Mouse (Mus musculus): ENCODE measurements around the gene Cpt1a. TPM values are rescaled to one million over a fixed set of nuclear protein-coding genes. Genes with fewer than 3 reads are reported as not detected.

The Cpt1a gene
- polyA plus RNA-seq, 1 experiment from 2014 or later = 22.4 TPM

DNA sequence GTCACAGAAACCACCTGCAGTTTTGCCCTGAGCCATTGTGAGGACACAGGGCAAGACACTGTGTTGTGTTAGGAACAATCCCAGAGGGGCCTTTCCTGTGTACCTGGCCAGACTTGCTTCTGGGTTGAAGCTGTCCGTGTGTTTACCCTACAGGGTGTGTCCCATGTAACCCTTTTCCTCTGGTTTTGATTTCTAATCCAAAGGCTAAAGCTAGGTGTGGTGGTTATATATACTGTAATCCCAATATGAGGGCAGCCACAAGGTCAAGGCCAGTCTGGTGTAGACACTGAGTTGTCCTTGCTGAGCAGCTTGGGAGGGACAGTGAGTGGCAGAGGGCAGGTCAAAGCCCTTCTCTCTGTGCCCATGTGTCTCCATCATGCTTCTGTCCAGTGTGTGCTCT lies 13.8 kb downstream of the Cpt1a start:
- DNase-seq (ENCODE audit: low spot score) = no peak
- no peaks in the 10 kb centered on the region for H3K27me3 ChIP-seq (ENCODE audit: control insufficient read depth, insufficient read depth, low read length)
- no peak overlapping the region for H3K4me2 ChIP-seq (replicated peaks)
- no peak overlapping the region for H3K9ac ChIP-seq
- no peak for ATAC-seq (ENCODE audit: low FRiP score)
- H3K36me3 ChIP-seq (replicated peaks; ENCODE audit: control insufficient read depth, insufficient read depth) = no peaks in the 10 kb centered on the region
- 78% methylated on average over 1 of the region's 1 CpGs for WGBS
- H3K9me3 ChIP-seq (ENCODE audit: control insufficient read depth, low read length) = no peaks in the 10 kb centered on the region
- H3K4me3 ChIP-seq (replicated peaks; ENCODE audit: low read length) = no peak overlapping the region
- peaks cover 17% of the 10 kb centered on the region for H3K4me1 ChIP-seq (replicated peaks; ENCODE audit: control insufficient read depth, insufficient read depth, low read length)
- H3K27ac ChIP-seq = no peak overlapping the region

GRCm38 (mm10) chr19:3336485-3337255 lies 14.5 kb downstream of the Cpt1a start:
- 55% methylated on average over 8 of the region's 8 CpGs for WGBS
- no peak overlapping the region for H3K4me2 ChIP-seq (replicated peaks)
- no peak for ATAC-seq (ENCODE audit: low FRiP score)

DNA sequence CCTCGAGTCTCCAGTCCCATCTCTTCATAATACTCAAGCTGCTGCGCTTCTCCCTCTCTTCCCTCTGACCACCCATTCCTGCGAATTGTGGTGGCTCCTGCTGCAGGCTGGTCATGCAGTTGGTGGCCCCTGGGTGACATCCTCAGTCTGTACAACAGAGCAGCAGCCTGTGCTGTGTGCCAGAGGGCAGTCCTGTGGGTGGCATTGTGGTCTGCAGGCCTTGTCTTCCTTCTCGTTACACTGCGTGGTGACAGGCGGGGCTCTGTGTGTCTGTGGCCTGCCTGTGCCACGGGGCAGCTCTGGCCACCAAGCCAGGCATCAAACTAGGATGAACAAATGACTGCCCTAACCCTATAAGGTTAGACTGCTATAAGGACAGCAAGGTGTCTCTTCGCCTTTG lies 17.1 kb downstream of the Cpt1a start:
- WGBS = 88% methylated on average over 7 of the region's 8 CpGs

More at GRCm38 (mm10) chr19:3336485-3337255, 14.5 kb downstream of the Cpt1a start:
- Histone ChIP-seq H3K9me3 (ENCODE audit: control insufficient read depth, low read length) (no peaks in the 10 kb centered on the region), H3K4me1 (replicated peaks; ENCODE audit: control insufficient read depth, insufficient read depth, low read length) (peaks cover 17% of the 10 kb centered on the region), H3K9ac (no peak overlapping the region), H3K36me3 (replicated peaks; ENCODE audit: control insufficient read depth, insufficient read depth) (no peaks in the 10 kb centered on the region), H3K27ac (no peak overlapping the region), H3K4me3 (replicated peaks; ENCODE audit: low read length) (no peak overlapping the region), H3K27me3 (ENCODE audit: control insufficient read depth, insufficient read depth, low read length) (no peaks in the 10 kb centered on the region)
- DNase-seq (ENCODE audit: low spot score) = no peak

DNA sequence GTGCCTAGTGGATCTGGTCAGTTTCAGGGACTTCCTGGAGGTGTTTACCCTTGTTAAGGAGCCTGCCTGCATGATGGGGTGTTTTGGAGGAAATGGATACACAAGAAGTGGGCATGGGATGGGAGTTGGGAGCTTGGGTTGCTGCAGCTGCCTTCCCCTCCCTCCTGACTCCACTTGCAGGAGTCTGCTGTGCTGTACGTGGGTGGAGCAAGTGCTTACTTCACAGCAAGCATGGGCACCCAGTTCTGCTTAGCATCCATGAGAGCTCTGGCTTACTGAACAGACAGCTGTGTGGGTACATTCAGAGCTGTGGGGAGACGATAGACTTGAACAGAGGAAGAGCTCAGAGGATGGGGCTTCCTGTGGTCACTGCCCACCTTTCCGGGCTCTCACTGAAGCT lies 18.9 kb downstream of the Cpt1a start:
- no peak overlapping the region for H3K4me3 ChIP-seq (replicated peaks; ENCODE audit: low read length)
- H3K9me3 ChIP-seq (ENCODE audit: control insufficient read depth, low read length) = no peaks in the 10 kb centered on the region
- no peak overlapping the region for H3K9ac ChIP-seq
- no peaks in the 10 kb centered on the region for H3K27me3 ChIP-seq (ENCODE audit: control insufficient read depth, insufficient read depth, low read length)
- H3K36me3 ChIP-seq (replicated peaks; ENCODE audit: control insufficient read depth, insufficient read depth) = no peaks in the 10 kb centered on the region
- no peak overlapping the region for H3K4me2 ChIP-seq (replicated peaks)
- H3K27ac ChIP-seq = no peak overlapping the region
- DNase-seq (ENCODE audit: low spot score) (no peak), ATAC-seq (ENCODE audit: low FRiP score) (no peak)
- 72% methylated on average over 3 of the region's 3 CpGs for WGBS
- no peaks in the 10 kb centered on the region for H3K4me1 ChIP-seq (replicated peaks; ENCODE audit: control insufficient read depth, insufficient read depth, low read length)

More for the DNA sequence above, 17.1 kb downstream of the Cpt1a start:
- no peak overlapping the region for H3K9ac ChIP-seq
- no peak for DNase-seq (ENCODE audit: low spot score)
- ATAC-seq (ENCODE audit: low FRiP score) = no peak
- no peak overlapping the region for H3K4me2 ChIP-seq (replicated peaks)
- H3K27me3 ChIP-seq (ENCODE audit: control insufficient read depth, insufficient read depth, low read length) = no peaks in the 10 kb centered on the region
- peaks cover 9% of the 10 kb centered on the region for H3K4me1 ChIP-seq (replicated peaks; ENCODE audit: control insufficient read depth, insufficient read depth, low read length)
- no peaks in the 10 kb centered on the region for H3K9me3 ChIP-seq (ENCODE audit: control insufficient read depth, low read length)
- no peak overlapping the region for H3K4me3 ChIP-seq (replicated peaks; ENCODE audit: low read length)
- no peaks in the 10 kb centered on the region for H3K36me3 ChIP-seq (replicated peaks; ENCODE audit: control insufficient read depth, insufficient read depth)
- H3K27ac ChIP-seq = no peak overlapping the region

DNA sequence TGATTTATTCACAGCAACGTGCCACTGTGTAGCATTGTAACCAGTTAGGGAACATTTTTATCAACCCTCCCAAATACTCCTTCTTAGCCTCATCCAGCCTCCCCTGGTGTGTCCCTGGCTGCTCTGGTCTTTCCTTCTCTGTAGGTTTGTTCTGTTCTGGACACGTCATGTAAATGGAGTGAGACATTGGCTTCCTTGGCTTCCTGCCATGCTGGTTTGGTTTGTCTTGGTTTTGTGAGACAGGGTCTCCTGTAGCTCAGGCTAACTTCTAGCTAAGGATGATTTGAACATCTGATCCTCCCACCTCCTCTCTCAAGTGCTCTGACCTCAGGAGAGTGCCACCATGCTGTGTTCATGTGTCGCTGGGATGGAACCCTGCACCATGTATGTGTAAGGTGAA lies 21.8 kb downstream of the Cpt1a start:
- Histone ChIP-seq H3K27ac (no peak overlapping the region), H3K9ac (no peak overlapping the region), H3K4me2 (replicated peaks) (no peak overlapping the region), H3K9me3 (ENCODE audit: control insufficient read depth, low read length) (no peaks in the 10 kb centered on the region), H3K4me1 (replicated peaks; ENCODE audit: control insufficient read depth, insufficient read depth, low read length) (no peaks in the 10 kb centered on the region), H3K36me3 (replicated peaks; ENCODE audit: control insufficient read depth, insufficient read depth) (no peaks in the 10 kb centered on the region), H3K27me3 (ENCODE audit: control insufficient read depth, insufficient read depth, low read length) (no peaks in the 10 kb centered on the region), H3K4me3 (replicated peaks; ENCODE audit: low read length) (no peak overlapping the region)
- WGBS = 75% methylated on average over 3 of the region's 3 CpGs
- no peak for DNase-seq (ENCODE audit: low spot score)
- ATAC-seq (ENCODE audit: low FRiP score) = no peak

DNA sequence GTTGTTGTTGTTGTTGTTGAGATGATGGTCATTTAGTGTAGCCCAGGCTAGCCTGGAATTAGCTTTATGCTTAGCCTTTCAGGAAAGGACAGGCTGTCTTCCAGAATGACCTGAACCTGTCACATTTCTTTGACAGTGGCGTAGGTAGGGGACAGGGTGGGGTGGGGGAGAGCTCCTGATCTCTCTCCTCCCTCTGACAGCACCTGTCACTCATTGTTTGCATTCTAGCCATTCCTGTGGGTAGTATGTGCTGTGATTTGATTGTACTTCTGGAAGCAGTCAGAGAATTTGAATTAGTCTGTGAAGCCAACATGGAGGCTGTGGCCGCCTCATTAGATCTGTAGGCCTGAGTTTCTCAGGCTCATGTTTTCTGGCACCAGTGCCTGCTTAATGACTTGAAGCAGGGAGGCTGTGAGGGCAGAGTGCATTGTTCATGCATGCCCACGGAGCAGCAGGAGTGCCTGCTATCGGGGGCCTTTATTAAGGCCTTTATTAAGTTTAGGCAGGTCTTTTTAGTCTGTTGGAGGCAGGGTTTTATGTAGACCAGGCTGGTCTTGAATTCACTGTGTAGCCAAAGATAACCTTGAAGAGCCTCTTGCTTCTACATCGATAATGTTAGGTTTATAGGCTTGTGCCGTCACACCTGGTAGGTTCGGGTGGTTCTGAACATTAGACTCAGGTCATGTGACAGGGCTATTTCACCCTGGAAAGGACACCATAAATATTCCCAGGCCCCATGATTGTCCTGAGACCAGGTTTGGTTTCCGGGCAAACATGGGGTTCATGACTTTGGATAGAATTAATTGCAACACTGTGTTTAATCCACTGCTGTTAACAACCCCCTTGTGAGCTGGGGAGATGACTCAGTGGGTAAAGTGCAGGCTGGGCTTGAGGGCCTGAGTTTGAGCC lies 22.8 kb downstream of the Cpt1a start:
- 76% methylated on average over 8 of the region's 8 CpGs for WGBS
- Histone ChIP-seq H3K4me2 (replicated peaks) (no peak overlapping the region), H3K36me3 (replicated peaks; ENCODE audit: control insufficient read depth, insufficient read depth) (no peaks in the 10 kb centered on the region), H3K27ac (no peak overlapping the region; the same call in 1 of the 2 replicates), H3K4me3 (replicated peaks; ENCODE audit: low read length) (no peak overlapping the region), H3K4me1 (replicated peaks; ENCODE audit: control insufficient read depth, insufficient read depth, low read length) (no peaks in the 10 kb centered on the region), H3K27me3 (ENCODE audit: control insufficient read depth, insufficient read depth, low read length) (no peaks in the 10 kb centered on the region), H3K9me3 (ENCODE audit: control insufficient read depth, low read length) (no peaks in the 10 kb centered on the region), H3K9ac (no peak overlapping the region)
- no peak for DNase-seq (ENCODE audit: low spot score)
- ATAC-seq (ENCODE audit: low FRiP score) = no peak

DNA sequence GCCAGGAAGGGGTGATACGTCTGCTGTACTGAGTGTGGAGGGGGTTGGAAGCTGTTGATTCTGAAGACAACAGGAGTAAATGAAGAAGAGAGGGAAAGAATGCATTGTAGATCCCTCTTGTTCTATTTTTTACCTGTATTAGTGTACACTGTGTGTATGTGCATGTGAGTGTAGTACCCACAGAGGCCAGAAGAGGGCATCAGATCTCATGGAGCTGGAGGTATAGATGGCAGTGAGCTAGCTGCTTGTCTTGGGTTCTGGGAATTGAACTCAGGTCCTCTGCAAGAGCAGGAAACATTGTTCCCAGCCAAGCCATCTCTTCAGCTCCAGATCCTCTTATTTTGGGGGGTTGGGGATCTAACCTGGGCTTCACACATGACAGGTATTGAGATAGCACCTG lies 25.6 kb downstream of the Cpt1a start:
- H3K4me3 ChIP-seq (replicated peaks; ENCODE audit: low read length) = no peak overlapping the region
- H3K27me3 ChIP-seq (ENCODE audit: control insufficient read depth, insufficient read depth, low read length) = no peaks in the 10 kb centered on the region
- ATAC-seq (ENCODE audit: low FRiP score) (no peak), DNase-seq (ENCODE audit: low spot score) (no peak)
- 89% methylated on average over 1 of the region's 1 CpGs for WGBS
- no peak overlapping the region for H3K9ac ChIP-seq
- H3K9me3 ChIP-seq (ENCODE audit: control insufficient read depth, low read length) = no peaks in the 10 kb centered on the region
- H3K4me2 ChIP-seq (replicated peaks) = no peak overlapping the region
- H3K36me3 ChIP-seq (replicated peaks; ENCODE audit: control insufficient read depth, insufficient read depth) = no peaks in the 10 kb centered on the region
- no peaks in the 10 kb centered on the region for H3K4me1 ChIP-seq (replicated peaks; ENCODE audit: control insufficient read depth, insufficient read depth, low read length)
- no peak overlapping the region for H3K27ac ChIP-seq

DNA sequence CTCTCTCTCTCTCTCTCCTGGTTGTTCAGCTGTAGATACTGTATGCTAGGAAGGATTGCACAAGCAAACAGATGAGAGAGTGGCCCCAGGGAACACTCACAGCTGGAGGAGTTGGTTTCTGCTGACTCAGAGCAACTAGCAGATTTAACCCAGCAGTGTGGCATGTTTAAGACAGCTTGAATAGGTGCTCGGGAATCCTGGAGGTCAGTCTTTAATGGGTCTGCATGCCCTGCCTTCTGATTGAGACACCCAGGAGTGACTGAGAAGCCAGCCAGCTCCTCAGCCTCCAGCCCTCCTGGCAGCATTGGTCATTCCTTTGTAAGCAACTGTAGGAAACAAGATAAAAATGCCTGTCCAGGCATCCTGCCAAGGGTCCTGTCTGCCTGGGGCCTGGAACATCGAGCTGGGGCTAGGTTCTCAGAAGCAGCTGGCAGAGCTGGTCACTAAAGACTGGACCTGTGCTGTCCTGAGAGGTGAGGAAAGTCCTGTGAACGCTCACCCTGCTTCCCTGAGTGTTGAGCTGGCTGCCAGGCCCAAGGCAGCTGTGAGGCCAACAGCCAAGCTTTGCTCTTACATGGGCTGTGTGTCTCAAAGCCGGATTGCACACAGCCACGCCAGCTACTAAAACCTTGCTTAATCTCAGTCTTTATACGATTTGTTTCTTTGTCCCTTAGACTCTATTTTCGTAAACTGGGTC lies 31.4 kb downstream of the Cpt1a start:
- Histone ChIP-seq H3K36me3 (replicated peaks; ENCODE audit: control insufficient read depth, insufficient read depth) (no peaks in the 10 kb centered on the region), H3K27me3 (ENCODE audit: control insufficient read depth, insufficient read depth, low read length) (no peaks in the 10 kb centered on the region), H3K4me3 (replicated peaks; ENCODE audit: low read length) (no peak overlapping the region), H3K4me1 (replicated peaks; ENCODE audit: control insufficient read depth, insufficient read depth, low read length) (no peaks in the 10 kb centered on the region), H3K4me2 (replicated peaks) (no peak overlapping the region), H3K9ac (no peak overlapping the region), H3K27ac (no peak overlapping the region), H3K9me3 (ENCODE audit: control insufficient read depth, low read length) (no peaks in the 10 kb centered on the region)
- 77% methylated on average over 7 of the region's 7 CpGs for WGBS
- ATAC-seq (ENCODE audit: low FRiP score) = no peak
- DNase-seq (ENCODE audit: low spot score) = no peak

GRCm38 (mm10) chr19:3355096-3355495 lies 33.0 kb downstream of the Cpt1a start:
- Histone ChIP-seq H3K36me3 (replicated peaks; ENCODE audit: control insufficient read depth, insufficient read depth) (no peaks in the 10 kb centered on the region), H3K9ac (no peak overlapping the region), H3K27me3 (ENCODE audit: control insufficient read depth, insufficient read depth, low read length) (no peaks in the 10 kb centered on the region), H3K9me3 (ENCODE audit: control insufficient read depth, low read length) (no peaks in the 10 kb centered on the region), H3K4me1 (replicated peaks; ENCODE audit: control insufficient read depth, insufficient read depth, low read length) (no peaks in the 10 kb centered on the region), H3K4me3 (replicated peaks; ENCODE audit: low read length) (no peak overlapping the region), H3K27ac (no peak overlapping the region), H3K4me2 (replicated peaks) (no peak overlapping the region)
- DNase-seq (ENCODE audit: low spot score) (no peak), ATAC-seq (ENCODE audit: low FRiP score) (no peak)
- 65% methylated on average over 5 of the region's 5 CpGs for WGBS
